Mouse (Mus musculus) layer of hippocampus, adult 2 months (tissue): ENCODE data around the gene Slc38a2. TPM values are rescaled to one million over a fixed set of nuclear protein-coding genes. Genes with fewer than 3 reads are reported as not detected.

ENCODE experiments used
- DNase-seq, 2 experiments: peaks; one replicate each; pipeline ENCODE4 v3.0.0; 2022; ENCODE audit warnings: low spot score in 2 of 2
- H3K27ac ChIP-seq: fragments of 200-600 bp; 2 replicates; pipeline ENCODE4 v1.8.1; 2022
- H3K4me3 ChIP-seq: fragments of 200-600 bp; 2 replicates; pipeline ENCODE4 v1.8.1; 2022; ENCODE audit warnings: mild to moderate bottlenecking
- CTCF ChIP-seq: fragments of 200-600 bp; conservative IDR thresholded peaks from 2 replicates; pipeline ENCODE4 v1.8.1; 2022; ENCODE audit warnings: antibody characterized with exemption, mild to moderate bottlenecking, moderate library complexity
- total RNA-seq, 2 experiments: library from RNA; stranded (reverse); gene quantifications; 2 replicates each; pipeline ENCODE4 v1.2.3; 2021

Slc38a2 gene
- total RNA-seq, 2 experiments from 2014 or later = 73.5 to 78.1 TPM

- Histone ChIP-seq H3K4me3 (no peak overlapping the region), H3K27ac (no peak overlapping the region)
- no peak for TF ChIP-seq CTCF
- no peak for DNase-seq
Observed at GRCm38 (mm10) chr15:96715079-96715691, 15.7 kb upstream of the Slc38a2 start.

DNA sequence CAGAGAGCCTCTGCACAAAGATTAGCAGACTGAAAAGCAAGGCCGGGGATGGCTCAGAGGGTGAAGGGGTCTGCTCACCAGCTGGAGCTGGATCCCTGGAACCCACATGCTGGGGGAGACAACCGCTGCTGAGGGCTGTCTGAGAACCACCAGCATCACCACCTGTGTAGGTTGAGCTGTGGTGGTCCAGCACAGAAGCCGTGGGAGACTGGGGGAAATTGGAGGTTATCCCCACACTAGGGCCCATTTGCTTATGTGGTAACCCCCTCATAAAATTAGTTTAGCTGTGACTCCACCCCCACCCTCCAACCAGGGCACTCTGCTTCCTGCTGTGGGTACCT is 15.1 kb upstream of the Slc38a2 start:
- H3K27ac ChIP-seq = no peak overlapping the region
- no peak for TF ChIP-seq CTCF
- no peak overlapping the region for H3K4me3 ChIP-seq
- no peak for DNase-seq

DNA sequence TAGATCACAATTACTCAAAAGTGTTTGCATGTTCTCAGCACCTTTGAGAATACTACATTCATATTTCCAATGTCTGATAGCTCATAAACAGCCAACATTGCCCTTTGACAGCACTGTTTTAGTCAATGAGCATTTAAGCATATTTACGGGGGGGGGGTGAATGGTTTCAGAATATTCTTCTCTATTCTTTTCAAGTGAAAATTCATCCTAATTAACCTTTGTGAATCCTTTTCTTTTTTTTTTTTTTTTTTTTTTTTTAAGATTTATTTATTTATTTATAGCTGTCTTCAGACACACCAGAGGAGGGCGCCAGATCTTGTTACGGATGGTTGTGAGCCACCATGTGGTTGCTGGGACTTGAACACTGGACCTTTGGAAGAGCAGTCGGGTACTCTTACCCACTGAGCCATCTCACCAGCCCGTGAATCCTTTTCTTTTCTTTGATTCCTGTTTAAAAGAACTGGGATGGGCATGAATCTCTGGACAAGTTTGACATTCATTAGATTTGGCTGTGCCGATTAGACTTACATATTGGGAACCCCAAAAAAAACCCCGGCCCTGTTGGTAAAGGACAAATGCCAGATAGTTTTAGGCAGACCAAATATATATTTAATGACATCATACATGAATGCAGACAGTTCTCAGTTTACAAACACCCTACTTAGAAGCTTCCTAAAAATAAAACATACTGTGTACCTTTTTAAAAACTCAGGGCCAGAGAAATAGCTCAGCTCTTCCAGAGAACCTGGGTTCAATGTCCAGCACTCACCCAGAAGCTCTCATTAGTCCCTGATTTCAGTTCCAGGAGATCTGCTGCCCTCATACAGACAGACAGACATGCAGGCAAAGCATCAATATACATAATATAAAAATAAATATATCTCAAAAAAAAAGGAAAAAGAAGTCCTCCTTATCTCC is 14.5 kb upstream of the Slc38a2 start:
- Histone ChIP-seq H3K4me3 (no peak overlapping the region), H3K27ac (no peak overlapping the region)
- DNase-seq = no peak
- no peak for TF ChIP-seq CTCF

- no peak for TF ChIP-seq CTCF
- no peak overlapping the region for H3K4me3 ChIP-seq
- H3K27ac ChIP-seq = no peak overlapping the region
- no peak for DNase-seq
Observed at GRCm38 (mm10) chr15:96712338-96712737, 12.8 kb upstream of the Slc38a2 start.

- TF ChIP-seq CTCF = no peak
- H3K27ac ChIP-seq = no peak overlapping the region
- no peak overlapping the region for H3K4me3 ChIP-seq
- DNase-seq = no peak
Observed at GRCm38 (mm10) chr15:96711664-96712063, 12.1 kb upstream of the Slc38a2 start.

DNA sequence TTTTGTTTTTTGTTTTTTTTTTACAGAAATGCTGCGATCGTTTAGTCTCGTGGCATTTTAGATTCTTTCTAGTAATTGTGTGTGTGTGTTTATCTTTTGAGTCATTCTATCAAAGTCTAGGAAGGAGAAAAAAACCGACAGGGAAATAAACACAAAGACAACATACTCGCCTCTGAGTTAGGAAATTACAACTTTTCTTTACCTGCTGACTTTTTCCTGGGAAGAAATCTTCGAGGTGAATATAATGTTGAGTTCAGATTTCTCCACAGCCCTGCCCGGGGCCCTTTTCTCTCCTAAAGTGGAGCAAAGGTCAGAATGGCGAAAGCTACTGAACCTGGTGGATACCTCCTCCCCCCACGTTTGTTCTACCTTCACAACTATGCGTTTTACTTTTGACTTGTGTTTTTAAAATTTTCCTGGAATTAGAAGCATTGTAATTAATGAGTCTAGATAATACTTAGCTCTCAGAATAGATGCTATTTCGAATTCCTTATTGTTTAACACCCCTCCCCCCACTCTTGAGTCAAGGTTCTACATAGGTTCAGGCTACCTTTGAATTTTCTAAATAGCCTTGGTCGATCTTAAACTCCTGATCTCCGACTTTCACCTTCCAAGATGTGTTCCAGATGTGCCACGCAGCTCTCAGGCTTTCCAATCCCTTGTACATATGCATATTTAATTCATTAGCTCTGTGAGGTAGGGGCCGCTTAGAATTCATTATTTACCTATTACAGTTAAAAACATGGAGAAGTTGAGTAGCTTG is 11.0 kb upstream of the Slc38a2 start:
- no peak for DNase-seq
- TF ChIP-seq CTCF = no peak
- Histone ChIP-seq H3K27ac (peak overlapping the region; percentile 97), H3K4me3 (peak overlapping the region; percentile 72)

GRCm38 (mm10) chr15:96709491-96710351 is 10.2 kb upstream of the Slc38a2 start:
- DNase-seq = peak; percentile 98 to 99
- no peak for TF ChIP-seq CTCF
- H3K27ac ChIP-seq = peak overlapping the region; percentile 97
- H3K4me3 ChIP-seq = peak overlapping the region; percentile 72

- DNase-seq = no peak
- peak overlapping the region; percentile 72 for H3K4me3 ChIP-seq
- H3K27ac ChIP-seq = peak overlapping the region; percentile 95
- no peak for TF ChIP-seq CTCF
Observed at GRCm38 (mm10) chr15:96708976-96709490, 9.5 kb upstream of the Slc38a2 start.

- no peak for TF ChIP-seq CTCF
- DNase-seq = no peak
- Histone ChIP-seq H3K4me3 (no peak overlapping the region), H3K27ac (no peak overlapping the region)
Observed at GRCm38 (mm10) chr15:96708428-96708827, 8.9 kb upstream of the Slc38a2 start.

- H3K27ac ChIP-seq = no peak overlapping the region
- TF ChIP-seq CTCF = no peak
- DNase-seq = no peak
- no peak overlapping the region for H3K4me3 ChIP-seq
Observed at GRCm38 (mm10) chr15:96707936-96708335, 8.4 kb upstream of the Slc38a2 start.

DNA sequence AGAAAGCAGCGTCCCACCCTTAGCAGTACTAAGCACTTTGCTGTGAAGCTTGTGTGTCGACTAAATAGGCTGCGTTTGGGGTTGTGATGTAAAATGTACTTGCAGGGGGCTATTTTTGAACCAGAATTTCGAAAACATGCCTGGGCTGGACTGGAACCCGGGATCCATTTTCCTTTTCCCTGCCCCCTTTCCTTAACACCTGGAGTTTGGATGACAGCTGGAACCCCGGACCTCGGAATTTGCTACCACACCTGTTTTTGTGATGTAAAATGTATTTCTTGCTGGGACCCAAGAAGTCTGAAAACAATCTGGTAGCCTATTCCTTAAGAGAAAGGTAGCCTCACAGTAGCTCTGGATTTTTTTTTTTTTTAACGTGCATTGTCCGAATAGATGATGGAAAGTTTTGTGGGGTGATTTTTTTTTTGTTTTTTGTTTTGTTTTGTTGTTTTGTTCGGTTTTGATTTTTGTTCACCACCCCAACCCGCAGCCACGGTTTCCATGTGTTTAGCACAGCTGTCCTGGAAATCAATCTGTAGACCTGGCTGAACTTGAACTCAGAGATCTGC is 3.0 kb upstream of the Slc38a2 start:
- no peak for DNase-seq
- Histone ChIP-seq H3K4me3 (no peak overlapping the region), H3K27ac (no peak overlapping the region)
- TF ChIP-seq CTCF = no peak

- DNase-seq = no peak
- no peak overlapping the region for H3K4me3 ChIP-seq
- H3K27ac ChIP-seq = peak overlapping the region; percentile 100
- no peak for TF ChIP-seq CTCF
Observed at GRCm38 (mm10) chr15:96700766-96701165, 1.2 kb upstream of the Slc38a2 start.
